Mouse (Mus musculus) layer of hippocampus, adult 9-11 months (tissue): ENCODE data around the gene Gm21921.
"Not testable (repeated sequence)": the region's sequence is repeated elsewhere in the genome, so short reads cannot be mapped to it uniquely, and the experiment has no call there.

Source experiments
- DNase-seq: peaks from one replicate; pipeline ENCODE4 v3.0.0; 2022

The Gm21921 gene

DNA sequence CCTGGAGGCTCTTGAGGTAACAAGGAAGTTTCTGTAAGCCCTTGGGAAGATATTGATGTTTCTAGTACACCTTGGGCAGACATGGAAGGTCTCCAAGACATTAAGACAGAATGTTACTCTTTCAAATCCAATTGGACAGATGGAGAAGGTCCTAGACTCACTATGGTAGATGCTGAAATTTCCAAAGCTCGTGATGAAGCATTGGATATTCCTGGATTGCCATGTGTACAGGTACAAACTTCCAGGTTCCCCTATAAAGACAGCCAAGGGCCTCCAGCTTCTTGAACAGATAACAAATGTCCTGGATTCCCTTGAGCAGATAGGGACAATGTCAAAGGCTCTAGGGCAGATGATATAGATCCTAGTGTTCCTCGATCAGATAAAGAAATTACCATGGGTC, at the start of gene Gm21921:
Gene Gm21921 (minus strand): TSS at position 101 of the 400 bp plus-strand sequence.
- DNase-seq, result not testable (repeated sequence)
